Mouse (Mus musculus) T-helper 17 cell (primary cell): Measurements from ENCODE around the gene Fbxw8.

Experiments used
- in situ Hi-C, 2 experiments: fragments of 300-600 bp; cut with MboI, MseI; formaldehyde crosslinking; loops; 1 replicate in 1 of 2; 2 replicates in 1 of 2; pipeline ENCODE4 v1.15.1; 2025; ENCODE audit warnings: high pct_unique_total_duplicates in 2 of 2

Fbxw8 gene

DNA sequence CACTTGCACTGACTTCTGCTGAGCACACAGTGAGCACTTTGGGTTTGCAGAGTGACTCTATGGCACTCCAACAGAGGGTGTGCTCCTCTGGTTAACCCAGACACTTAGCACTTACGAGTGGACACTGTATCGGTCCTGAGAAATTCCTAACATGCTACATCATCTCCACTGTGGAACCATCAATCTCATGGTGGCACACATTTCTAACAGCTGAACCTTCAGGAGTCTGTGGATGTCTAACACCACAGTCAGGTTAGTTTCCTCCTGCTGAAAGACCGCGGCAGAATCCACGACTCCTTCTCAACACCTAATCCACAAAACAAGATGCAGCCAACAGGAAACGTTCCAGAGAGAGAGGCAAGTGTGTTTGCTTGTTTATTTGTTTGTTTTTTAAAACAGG is 76.7 kb downstream of the Fbxw8 start:
- in situ Hi-C loops, result loop anchor here in 1 of 2 experiments (10.0 kb wide), 1 partner anchor 1494 kb away; no protein-coding TSS in a partner anchor

DNA sequence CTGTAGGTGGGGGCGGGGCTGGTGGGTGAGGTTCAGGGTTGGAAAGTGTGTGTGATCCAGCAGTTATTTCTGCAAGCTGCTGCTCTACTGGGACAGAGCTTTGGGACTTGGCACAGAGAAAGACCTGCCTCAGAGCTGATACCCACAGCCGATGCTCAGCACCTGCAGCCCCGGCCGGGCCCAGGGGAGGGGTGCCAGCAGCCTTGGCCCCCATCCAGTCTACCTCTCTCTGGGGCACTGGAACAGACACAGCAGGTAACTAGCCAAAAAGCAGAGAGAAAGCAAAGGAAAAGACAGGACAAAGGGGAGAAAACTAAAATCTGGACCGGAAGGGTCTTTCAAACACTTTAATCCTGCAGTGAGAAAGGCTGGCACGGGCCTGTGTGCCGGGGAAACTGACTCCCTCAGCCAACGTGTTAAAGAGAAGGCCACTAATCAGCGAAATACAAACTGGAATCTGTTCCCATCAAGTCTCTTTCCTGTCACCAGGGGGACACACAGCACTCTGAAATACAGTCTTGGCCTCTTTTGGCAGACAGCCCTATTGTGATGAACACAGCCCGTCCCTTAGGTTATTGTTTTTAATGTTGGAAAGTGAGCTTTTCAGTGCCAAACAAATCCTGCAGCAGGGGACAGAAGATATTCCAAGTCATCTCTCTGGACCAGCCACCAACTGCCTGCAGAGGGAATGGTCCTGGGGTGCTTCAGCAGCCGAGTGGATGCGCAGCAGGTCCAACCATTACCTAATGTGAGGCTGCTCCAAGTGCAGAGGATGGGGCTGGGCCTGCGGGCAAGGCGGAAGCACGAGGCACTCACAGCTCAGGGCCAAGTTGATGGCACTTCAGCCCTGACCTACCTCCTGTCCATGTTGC is 78.3 kb downstream of the Fbxw8 start:
- in situ Hi-C loops, result loop anchor here in 1 of 2 experiments (10.0 kb wide), 1 partner anchor 1492 kb away; no protein-coding TSS in a partner anchor

DNA sequence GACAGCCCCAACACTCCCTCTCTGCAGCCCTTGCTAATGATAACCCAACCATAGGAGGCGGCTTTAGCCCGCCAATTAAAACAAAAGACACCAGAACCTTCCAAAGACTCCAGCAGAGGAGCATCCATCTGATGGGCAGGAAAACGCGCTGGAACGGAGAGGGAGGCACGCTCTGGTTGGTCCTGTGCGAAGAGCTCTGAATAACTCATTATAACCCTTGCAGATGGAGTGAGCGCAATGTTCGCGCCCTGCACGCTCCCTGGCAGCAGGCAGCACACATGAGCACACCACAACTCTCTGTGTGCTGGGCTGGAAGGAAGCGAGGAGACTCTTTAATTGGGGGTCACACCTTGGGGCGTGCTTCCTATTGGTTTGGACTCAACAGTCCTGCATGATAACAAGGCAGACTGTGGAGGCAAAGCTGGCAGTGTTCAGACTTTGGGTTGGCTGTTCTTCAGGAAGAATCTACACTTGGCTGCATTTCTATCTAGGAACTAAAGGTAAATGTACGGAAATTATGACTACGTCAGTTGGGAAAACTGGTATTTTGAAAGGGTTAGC is 82.0 kb downstream of the Fbxw8 start:
- in situ Hi-C loops, result loop anchor here in 1 of 2 experiments (5.0 to 10.0 kb wide), 2 partner anchors 71 to 1488 kb away; no protein-coding TSS in a partner anchor

DNA sequence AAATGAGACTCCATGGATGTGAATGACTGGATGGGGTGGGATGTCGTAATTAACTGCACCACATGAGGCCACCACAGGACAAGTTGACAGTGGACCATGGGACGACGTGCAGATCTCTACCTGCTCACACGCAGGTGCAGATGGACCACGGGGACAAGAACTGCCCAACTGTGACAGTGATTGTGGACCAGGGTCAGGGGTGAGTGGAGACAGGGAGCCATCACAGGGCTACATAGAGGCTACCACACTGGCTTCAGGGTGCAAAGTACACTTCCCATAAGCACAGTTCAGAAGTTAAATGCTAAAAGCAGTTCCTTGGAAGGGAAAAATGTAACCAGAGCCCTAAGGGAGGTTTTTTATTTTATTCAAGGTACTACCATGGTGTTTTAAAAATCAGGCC is 83.5 kb downstream of the Fbxw8 start:
- in situ Hi-C loops, result loop anchor here in 1 of 2 experiments (5.0 to 10.0 kb wide), 2 partner anchors 69 to 1487 kb away; no protein-coding TSS in a partner anchor

DNA sequence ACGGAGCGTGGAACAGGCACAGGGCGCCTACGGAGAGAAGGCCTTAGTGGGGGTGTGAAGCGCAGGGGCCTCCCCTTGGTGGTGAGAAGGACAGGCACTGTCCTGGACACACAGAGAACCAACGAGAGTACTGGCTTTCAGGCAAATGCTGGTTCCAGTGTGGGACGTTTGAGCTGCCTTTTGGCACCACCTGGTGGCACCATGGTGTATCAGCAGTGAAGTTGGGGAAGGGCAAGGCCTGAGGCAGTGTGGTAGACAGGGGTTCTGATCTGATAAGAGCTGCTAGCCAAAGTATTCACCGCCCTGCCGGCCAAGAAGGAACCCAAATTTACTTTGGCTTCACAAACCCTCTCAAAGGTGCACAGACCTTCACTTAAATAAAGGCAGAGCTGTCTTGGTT is 85.9 kb downstream of the Fbxw8 start:
- in situ Hi-C loops, result loop anchor here (5.0 kb wide), 2 partner anchors 42 to 67 kb away; partner anchors contain the start of gene Tesc (in 2 of the 2)

DNA sequence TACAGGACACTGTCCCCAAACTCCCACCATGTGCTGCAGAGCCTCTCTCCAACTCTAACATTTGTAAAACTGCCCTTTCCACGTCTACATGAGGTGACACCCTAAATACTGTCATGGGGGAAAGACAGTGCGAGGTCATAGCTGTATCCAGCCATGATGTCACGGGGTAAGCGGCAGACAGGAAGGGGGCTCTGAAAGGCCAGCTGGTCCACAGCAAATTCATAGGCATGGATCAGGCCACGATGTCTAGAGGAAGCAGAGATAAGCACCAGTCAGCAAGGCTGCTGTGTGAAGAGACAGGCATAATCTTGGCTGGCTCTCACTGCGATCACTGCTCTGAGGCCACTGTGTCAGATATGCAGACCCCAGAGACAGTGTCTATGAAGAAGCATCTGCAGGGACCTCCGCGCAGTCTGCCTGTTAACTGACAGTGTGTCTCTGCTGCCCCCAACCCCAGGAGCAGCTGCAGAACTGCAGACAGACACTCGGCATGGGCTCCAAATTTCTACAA is 87.2 kb downstream of the Fbxw8 start:
- in situ Hi-C loops, result loop anchor here (5.0 kb wide), 2 partner anchors 41 to 66 kb away; partner anchors contain the start of gene Tesc (in 2 of the 2)

DNA sequence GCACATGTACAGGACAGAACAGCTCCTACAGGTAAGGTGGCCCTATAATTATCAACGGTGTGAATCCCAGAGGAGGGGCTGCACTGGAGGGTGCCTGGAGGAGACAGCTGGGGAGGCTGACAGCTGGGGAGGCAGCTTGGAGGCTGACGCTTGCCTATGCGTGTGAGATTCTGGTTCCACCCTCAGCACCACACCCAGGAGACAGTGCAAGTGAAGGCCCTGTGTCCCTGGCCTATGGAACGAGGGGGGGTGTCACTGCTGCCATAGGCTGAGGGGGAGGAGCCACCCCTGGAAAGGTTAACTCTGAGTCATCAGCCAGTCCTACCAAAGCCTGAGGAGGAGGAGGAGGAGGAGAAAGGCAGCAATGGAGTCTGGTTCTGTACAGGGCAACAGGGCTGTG is 87.7 kb downstream of the Fbxw8 start:
- in situ Hi-C loops, result loop anchor here (5.0 kb wide), 2 partner anchors 40 to 65 kb away; partner anchors contain the start of gene Tesc (in 2 of the 2)

DNA sequence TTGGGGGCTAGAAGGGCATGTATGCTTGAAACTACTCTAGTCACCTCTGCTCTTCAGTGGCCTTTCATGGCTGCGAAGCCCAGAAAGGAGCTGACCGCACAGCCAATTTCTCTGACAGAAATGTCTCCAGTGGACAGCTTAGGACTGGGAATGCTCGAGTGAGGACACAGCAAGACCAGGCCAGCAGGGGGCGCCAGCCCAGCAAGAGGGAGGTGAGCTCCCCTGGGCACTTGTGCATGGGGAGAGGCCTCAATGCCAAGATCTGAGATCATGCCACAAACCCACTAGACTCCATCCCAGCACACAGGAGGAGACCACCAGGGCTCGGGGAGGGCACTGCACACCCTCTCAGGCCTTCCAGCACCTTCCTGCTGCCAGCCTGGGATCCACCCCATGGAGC is 88.4 kb downstream of the Fbxw8 start:
- in situ Hi-C loops, result loop anchor here (5.0 kb wide), 2 partner anchors 40 to 65 kb away; partner anchors contain the start of gene Tesc (in 2 of the 2)

DNA sequence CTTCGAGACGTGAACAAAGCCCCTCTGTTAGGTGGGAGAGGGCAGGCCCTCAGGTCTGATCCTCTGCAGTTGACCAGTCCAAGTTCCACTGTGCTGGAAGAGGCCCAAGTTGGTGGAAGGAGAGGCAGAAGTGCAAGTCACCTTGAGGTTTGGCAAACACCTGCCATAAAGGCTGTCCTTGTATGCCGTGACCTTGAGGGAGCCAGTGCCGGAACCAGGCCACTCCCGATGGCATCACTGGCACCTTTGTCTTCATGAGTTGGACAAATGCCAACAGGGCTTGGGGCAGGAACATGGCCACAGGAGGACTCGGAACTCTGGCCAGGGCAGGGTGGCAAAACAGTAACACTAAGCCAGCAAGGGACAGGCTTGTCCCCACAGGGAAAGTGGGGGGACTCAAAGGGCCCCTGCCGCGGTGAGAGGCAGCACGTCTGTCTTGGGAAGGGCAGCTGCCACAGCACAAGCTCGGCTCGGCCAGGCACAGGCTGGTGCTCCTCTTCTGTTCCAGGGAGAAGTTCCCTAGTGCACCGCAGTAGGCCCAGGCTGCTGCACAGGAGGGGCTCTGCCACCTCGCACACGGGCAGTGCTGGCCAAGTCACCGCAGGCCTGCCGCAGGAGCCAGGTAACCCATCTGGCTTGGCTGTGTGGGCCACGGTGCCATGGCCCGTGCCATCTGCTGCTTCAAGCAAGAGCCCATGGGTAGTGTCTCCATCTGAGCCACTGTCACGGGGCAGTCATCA is 89.6 kb downstream of the Fbxw8 start:
- in situ Hi-C loops, result loop anchor here (5.0 kb wide), 2 partner anchors 38 to 63 kb away; partner anchors contain the start of gene Tesc (in 2 of the 2)

DNA sequence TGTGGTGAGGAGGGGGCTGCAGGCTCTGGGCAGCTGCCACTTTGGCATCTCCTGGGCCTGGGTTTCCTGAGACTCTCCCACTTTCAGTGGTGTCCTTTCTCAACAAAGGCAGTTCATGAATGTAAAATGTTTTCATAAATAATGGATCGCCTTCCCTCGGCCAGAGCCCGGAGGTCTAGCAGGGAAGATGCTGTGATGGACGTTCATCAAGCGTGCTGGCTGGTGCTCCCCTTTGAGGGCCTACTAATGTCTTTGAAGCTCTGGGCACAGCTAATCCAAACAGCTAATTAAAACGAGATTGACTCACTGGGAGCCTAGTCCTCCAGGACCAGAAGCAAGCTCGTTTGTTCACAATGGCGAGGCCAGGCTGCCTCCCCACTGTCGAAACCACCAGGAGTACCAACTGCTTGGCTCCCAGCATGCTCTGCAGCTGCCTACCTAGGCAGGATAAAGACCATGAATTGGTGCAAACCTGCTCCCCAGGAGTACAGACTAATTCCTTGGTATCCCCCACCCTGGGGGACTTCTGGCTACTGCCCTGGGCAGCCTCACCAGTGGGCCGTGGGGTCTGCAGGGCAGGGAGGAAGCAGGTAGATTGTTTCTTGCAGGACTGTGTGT is 90.9 kb downstream of the Fbxw8 start:
- in situ Hi-C loops, result no loop called here

DNA sequence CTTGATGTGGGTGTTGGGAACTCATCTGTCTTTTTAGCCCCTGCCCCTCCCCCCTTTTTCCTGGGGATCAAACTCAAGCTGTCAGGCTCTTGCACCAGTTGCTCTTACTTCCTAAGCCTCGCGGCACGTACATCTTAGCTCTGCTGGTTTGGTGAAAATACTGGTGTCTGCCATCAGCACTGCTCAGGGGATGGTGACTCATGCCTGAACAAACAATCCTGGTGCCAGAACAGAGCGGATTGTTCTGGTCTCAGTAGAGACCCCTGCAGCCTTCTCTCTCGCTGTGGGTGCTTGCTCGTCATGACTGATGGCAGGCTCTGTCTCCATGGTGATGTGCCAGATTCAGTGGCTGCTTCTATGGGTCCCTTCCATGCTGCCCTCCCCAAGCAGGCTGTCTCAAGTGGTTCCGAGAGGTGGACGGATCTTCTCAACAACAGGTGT is 92.1 kb downstream of the Fbxw8 start:
- in situ Hi-C loops, result no loop called here

DNA sequence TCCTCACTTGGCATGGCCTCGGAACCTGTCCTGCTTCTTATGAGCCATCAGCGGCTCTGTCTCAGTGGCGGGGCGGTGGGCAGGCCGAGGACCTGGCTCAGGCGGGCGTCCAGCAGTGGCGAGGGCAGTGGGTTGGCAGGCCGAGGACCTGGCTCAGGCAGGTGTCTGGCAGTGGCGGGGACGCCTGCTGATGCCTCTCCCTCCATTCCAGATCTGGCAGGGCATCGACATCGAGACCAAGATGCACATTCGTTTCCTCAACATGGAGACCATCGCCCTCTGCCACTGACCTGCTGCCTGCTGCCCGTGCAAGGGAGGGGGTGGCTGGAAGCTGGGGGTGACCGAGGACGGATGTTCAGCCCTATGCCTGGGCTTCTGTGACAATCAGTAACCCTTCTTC is 93.9 kb downstream of the Fbxw8 start:
- in situ Hi-C loops, result no loop called here

DNA sequence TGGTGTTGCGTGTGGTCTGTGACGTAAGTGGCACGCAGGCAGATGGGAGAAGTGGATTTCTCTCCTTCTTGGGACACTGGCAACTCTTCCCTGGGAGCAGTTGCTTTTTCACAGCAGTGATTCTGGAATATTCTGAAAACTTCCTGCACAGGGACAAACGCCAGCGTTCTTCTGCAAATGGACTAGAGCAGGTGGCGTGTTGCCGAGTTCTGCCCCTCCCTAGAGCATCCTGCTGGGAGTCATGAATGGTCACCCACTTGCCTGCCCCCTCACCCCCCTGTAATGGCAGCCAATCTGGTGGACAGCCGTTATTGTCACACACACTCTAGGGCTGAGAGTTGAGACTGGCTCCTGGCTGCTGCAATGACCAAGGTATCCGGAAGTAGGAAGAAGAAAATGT is 95.6 kb downstream of the Fbxw8 start:
- in situ Hi-C loops, result no loop called here

DNA sequence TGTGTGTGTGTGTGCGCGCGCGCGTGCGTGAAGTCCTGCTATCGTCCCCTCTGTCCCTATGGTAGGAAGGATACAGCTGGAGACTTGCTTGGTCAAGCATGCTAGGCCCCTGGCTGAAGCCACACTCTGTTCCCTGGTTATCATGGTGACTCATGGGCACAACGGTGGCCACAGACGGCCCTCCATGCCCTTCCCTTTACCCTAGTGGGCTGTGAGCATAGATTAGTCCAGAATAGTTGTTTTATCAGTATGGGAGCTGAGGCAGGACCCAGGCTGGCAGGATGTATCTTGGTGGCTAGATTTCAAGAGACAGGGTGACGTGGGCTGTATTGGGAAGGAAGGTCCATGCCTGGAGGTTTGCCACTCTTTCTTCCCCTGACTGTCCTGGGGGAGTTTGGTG is 96.4 kb downstream of the Fbxw8 start:
- in situ Hi-C loops, result no loop called here

DNA sequence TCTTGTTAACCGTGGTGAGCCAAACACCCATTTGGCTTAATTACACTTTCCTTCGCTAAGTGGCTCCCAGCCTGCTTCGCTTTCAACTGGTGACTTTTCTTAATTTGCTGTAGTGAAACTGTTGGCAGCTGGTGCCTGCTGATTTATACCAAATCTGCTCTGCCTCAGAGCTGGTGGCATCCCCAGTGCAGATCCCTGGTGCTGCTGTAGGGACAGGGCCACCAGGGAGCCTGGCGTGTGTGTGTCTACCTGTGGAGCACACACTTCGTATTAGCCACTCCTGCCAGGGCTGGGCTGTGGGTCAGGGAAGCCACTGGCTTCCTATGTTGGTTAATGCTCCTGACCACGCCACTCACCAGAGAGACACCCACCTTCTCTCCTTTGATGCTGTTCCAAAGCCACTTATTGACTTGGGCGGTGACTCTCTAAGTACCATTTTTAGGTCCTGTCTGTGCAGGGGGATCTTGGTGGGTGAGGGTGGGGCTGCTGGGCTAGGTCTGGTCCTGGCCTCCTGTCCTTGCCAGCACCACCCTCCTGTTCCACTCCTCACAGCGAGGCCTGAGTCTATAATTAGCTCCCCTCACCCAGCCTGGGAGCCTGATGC is 97.7 kb downstream of the Fbxw8 start:
- in situ Hi-C loops, result no loop called here

DNA sequence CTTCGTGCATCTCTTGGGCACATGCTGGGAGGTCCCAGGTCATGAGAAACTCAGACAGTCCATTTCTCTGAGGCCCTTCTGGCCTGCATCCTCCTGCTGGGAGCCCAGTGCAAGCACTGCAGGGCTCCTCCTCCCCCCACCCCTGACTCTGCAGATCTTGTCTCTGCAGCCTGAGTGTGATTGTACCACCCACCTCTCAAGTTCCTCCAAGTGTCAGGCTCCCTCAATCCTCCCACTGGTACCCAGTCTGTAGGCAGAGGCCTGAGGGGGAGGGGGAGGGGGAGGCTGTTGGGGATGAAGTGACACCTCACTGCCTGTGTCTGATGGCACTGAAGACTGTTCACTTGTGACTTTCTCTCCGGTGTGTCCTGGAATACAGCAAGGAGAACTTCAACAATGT is 102.1 kb downstream of the Fbxw8 start:
- in situ Hi-C loops, result no loop called here

DNA sequence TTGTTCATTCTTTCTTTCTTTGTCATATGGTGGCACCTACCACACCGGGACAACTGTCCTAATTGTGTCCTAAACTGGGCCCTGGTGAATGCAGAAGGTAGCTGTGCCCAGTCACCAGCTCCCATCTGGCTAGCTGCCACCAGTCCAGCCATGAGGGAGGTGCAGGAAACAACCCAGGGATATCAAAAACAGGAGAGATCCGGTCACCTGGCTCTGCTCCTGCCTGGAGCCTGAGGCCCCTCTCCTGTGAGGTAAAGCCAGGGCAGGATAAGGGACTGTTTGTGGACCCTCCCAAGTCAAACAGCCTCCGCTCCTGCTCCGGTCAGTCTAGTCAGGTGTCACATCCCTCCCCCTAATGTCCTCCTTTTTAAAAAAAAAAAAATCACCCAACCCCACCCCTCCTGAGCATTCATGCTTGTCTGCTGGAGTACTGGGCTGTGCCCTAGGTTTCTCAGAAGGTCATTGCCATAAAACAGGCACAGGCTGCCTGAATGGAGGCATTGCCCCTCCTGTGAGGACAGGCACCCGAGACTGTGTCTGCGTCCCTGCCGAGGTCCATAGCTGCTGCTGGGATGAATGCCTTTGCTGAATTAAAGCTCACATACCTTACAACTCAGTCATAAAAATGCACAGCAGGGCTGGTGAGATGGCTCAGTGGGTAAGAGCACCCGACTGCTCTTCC is 103.1 kb downstream of the Fbxw8 start:
- in situ Hi-C loops, result no loop called here

DNA sequence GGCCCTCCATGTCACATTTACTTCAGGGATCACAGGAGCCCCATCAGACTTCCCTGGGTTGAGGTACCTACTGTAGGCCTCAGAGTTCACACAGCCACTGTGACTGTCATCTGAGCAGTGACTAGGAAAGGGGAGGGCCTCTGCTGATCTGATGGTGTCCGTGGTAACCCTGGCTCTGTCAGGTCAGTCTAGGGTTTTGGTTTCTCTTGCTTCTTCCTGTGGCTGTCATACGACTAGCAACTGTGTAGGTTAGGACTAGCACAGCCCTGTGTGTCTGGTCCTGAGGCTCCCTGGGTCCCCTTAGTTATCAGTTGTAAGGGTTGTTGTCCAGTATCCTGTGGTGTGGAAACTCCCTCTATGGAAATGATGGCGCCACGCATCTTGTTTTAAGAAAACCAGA is 104.5 kb downstream of the Fbxw8 start:
- in situ Hi-C loops, result no loop called here

DNA sequence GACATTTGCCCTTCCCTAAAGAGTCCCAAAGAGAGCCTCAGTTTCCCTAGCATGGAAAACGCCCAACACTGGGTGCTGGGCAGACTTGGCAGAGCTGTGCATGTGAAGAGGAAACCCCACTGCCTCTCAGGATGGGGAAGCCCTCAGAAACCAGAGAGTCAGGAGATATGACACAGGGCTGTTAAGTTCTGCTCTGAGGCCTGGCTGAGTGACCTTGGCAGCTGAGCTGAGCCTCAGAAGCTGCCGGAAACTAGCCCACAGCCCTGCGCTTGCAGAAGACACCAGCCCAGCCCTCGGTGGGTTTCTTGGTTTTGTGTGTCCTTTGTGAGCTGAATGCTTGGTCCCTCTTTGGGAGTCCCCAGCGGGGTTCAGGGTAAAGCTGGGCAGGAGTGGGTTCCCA is 106.3 kb downstream of the Fbxw8 start:
- in situ Hi-C loops, result no loop called here

DNA sequence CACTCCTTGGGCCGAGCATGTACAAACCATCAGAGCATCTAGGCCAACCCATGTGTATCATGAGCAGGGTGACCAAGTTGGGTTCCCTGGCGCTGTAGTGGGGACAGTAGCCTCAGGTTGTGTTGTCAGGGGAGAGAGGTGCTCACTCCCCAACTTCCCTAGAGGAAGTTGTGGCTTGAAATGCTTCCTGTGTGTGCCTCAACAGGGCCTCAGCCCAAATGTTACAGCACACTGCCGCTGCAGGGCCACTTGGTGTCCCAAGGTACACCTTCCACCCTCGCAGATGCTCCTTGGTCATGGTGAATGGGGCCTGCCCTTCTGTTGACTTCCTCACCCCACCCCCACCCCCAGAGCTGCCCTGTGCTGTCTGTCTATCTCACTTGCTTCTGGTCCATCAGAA is 106.9 kb downstream of the Fbxw8 start:
- in situ Hi-C loops, result no loop called here
